Mouse (Mus musculus) C2C12 (cell line): ENCODE measurements around the gene B230118H07Rik.

ENCODE experiments used
- CTCF ChIP-seq: IDR thresholded peaks from one replicate; pipeline ENCODE4 v1.5.1; 2011; ENCODE audit not compliant: control insufficient read depth, insufficient read depth, insufficient read length
- FOSL1 ChIP-seq: IDR thresholded peaks from one replicate; pipeline ENCODE4 v1.8.0; 2011; ENCODE audit warnings: mild to moderate bottlenecking, low read length; ENCODE audit not compliant: poor library complexity, insufficient read depth, severe bottlenecking
- MYOG ChIP-seq: IDR thresholded peaks from one replicate; pipeline ENCODE4 v1.6.1; 2011; ENCODE audit not compliant: control insufficient read depth, insufficient read length; ENCODE audit errors: extremely low read depth
- USF1 ChIP-seq: IDR thresholded peaks from one replicate; pipeline ENCODE4 v1.6.1; 2011; ENCODE audit warnings: low read depth, mild to moderate bottlenecking, control low read depth, moderate library complexity

GRCm38 (mm10) chr2:101592023-101592841, 57.1 kb downstream of the B230118H07Rik start:
- TF ChIP-seq MYOG: no peak
- TF ChIP-seq CTCF: no peak
- no peak for TF ChIP-seq FOSL1
- TF ChIP-seq USF1: no peak
